Mouse (Mus musculus) cerebellum, adult (tissue): Measurements from ENCODE around the gene Gm7951.
"Not testable (repeated sequence)": the region's sequence is repeated elsewhere in the genome, so short reads cannot be mapped to it uniquely, and the experiment has no call there.

ENCODE experiments used
- ATAC-seq: cut with Nextera tagmentation; 2 replicates; pipeline ENCODE4 v1.9.2; 2017; ENCODE audit warnings: mild to moderate bottlenecking, moderate library complexity, mixed read lengths; ENCODE audit not compliant: insufficient number of reproducible peaks, low FRiP score, low TSS enrichment

Gene Gm7951

GRCm38 (mm10) chr14:42117269-42117668 lies at the start of gene Gm7951:
Gene Gm7951 (minus strand): TSS chr14:42117369.
- ATAC-seq: not testable (repeated sequence)

- not testable (repeated sequence) for ATAC-seq
These were observed 45.4 kb upstream of the Gm7951 start, which contains the start of gene Gm17027 for GRCm38 (mm10) chr14:42162522-42162921. Gene Gm17027 (minus strand): TSS chr14:42162622.

- ATAC-seq: not testable (repeated sequence)
These were observed 17.4 kb upstream of the Gm7951 start for GRCm38 (mm10) chr14:42134571-42134970.

GRCm38 (mm10) chr14:42133806-42134205 lies 16.6 kb upstream of the Gm7951 start:
- ATAC-seq: not testable (repeated sequence)
